Mouse (Mus musculus): Measurements from ENCODE around the gene Olfm1. TPM values are rescaled to one million over a fixed set of nuclear protein-coding genes. Genes with fewer than 3 reads are reported as not detected.

Olfm1 gene
- polyA plus RNA-seq, 2 experiments: 24.6 to 42.1 TPM

DNA sequence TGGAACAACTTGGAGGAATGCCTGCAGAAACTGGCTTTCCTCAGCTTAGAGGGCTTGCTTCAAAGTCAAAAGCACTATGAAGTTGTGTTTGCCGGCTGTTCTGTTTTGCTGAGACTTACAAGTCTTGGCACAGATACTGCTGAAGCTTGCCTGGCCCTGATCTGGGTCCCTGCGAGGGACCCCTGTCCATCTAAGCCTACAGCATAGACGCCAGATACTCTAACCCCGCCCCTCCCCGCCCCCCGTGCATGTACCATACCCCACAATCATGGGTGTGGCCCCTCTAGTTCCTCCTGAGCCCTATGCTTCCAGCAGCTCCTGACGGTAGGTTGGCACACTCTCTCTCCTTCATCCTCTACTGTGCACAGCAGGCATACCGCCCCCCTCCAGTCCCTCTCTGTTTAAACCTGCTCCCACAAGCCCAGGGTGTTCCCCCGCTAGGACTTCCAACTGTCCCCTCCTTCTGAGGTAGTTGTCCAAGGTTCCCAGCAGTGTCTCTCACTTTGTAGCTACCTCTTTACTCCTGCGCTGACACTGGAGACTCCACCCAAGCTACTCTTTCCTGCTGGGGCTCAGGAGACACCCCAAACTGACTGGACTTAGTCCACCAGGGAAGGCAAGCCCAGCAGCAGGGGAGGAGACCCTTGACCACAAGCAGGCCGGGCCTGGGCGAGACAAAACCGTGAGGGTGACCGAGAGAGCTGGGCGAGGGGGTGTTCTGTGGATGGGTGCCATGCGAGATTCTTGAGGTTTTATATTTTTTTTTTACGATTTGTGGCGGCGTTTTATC is 12.1 kb downstream of the Olfm1 start:
- Histone ChIP-seq H3K4me2 (replicated peaks; ENCODE audit: low read depth, low read length, severe bottlenecking) (peak overlapping the region; percentile 98), H3K4me1 (ENCODE audit: control insufficient read depth, insufficient read depth, low read length) (peaks cover 14% of the 10 kb centered on the region), H3K4me3 (replicated peaks; ENCODE audit: low read length) (peak overlapping the region; percentile 61), H3K36me3 (ENCODE audit: control insufficient read depth, insufficient read depth, low read length) (no peaks in the 10 kb centered on the region), H3K27me3 (ENCODE audit: control insufficient read depth, insufficient read depth, low read length) (no peaks in the 10 kb centered on the region), H3K9ac (ENCODE audit: low read depth, low read length, severe bottlenecking) (0 out of 2 replicates have a peak overlapping the region, but pooled peaks have one; percentile 76), H3K9me3 (ENCODE audit: control insufficient read depth, low read length) (no peaks in the 10 kb centered on the region), H3K27ac (replicated peaks; ENCODE audit: low read depth, low read length) (no peak overlapping the region)
- WGBS: 10% methylated on average over 19 of the region's 19 CpGs
- peak; percentile 1; the same call in 1 of the 2 replicates for ATAC-seq (ENCODE audit: low FRiP score, low read depth)
- no peak for DNase-seq (ENCODE audit: low spot score)
- no peak for TF ChIP-seq POLR2A (IDR thresholded peaks at IDR 0.05; ENCODE audit: borderline replicate concordance, extremely low read depth, insufficient read depth, insufficient read length)

DNA sequence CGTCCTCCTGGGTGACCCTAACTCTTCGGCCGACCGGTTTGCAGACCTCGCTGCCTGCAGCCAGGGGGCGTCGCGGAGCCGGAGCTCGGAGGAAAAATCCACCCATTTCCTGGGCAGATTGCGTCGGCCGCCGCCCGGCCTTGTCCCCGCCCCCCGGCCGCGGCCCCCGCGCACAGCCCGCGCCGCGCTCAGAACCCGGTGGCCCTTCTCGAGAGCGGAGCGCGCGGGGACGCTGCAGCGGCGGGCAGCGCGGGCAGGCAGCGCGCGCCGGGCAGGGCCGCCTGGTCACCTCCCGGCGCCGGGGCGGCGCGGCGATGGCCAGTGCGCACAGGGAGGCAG is 12.6 kb downstream of the Olfm1 start:
- DNase-seq (ENCODE audit: low spot score): peak; percentile 74
- Histone ChIP-seq H3K4me2 (replicated peaks; ENCODE audit: low read depth, low read length, severe bottlenecking) (peak overlapping the region; percentile 98), H3K4me1 (ENCODE audit: control insufficient read depth, insufficient read depth, low read length) (peaks cover 14% of the 10 kb centered on the region), H3K27ac (replicated peaks; ENCODE audit: low read depth, low read length) (no peak overlapping the region), H3K9ac (ENCODE audit: low read depth, low read length, severe bottlenecking) (peak overlapping the region; percentile 76), H3K9me3 (ENCODE audit: control insufficient read depth, low read length) (no peaks in the 10 kb centered on the region), H3K36me3 (ENCODE audit: control insufficient read depth, insufficient read depth, low read length) (no peaks in the 10 kb centered on the region), H3K27me3 (ENCODE audit: control insufficient read depth, insufficient read depth, low read length) (no peaks in the 10 kb centered on the region), H3K4me3 (replicated peaks; ENCODE audit: low read length) (peak overlapping the region; percentile 61)
- 2% methylated on average over 17 of the region's 49 CpGs for WGBS
- no peak for TF ChIP-seq POLR2A (IDR thresholded peaks at IDR 0.05; ENCODE audit: borderline replicate concordance, extremely low read depth, insufficient read depth, insufficient read length)
- peak; percentile 84 for ATAC-seq (ENCODE audit: low FRiP score, low read depth)

DNA sequence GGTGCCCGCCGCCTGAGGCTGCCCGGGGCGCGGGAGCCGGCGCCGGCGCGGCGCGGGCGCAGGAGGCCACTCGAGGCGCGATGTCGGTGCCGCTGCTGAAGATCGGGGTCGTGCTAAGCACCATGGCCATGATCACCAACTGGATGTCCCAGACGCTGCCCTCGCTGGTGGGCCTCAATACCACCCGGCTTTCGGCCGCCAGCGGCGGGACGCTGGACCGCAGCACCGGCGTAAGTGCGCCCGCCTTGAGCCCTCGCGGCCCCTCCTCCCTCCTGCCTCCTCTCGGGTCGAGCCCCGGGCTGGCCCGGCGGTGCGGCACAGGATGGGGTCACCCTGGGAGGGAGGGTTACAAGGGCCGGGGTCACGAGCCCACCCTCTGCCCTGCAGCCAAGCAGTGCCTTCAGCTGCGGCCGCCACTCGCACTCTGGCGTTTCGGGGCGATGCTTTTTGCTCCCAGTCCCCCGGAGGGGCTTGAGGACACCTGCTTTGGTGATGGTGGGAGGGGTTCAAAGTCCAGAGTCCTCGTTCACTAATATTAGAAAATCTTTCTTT is 13.2 kb downstream of the Olfm1 start:
- Histone ChIP-seq H3K4me1 (ENCODE audit: control insufficient read depth, insufficient read depth, low read length) (peaks cover 14% of the 10 kb centered on the region), H3K27me3 (ENCODE audit: control insufficient read depth, insufficient read depth, low read length) (no peaks in the 10 kb centered on the region), H3K36me3 (ENCODE audit: control insufficient read depth, insufficient read depth, low read length) (no peaks in the 10 kb centered on the region), H3K4me2 (replicated peaks; ENCODE audit: low read depth, low read length, severe bottlenecking) (peak overlapping the region; percentile 98), H3K9me3 (ENCODE audit: control insufficient read depth, low read length) (no peaks in the 10 kb centered on the region), H3K27ac (replicated peaks; ENCODE audit: low read depth, low read length) (no peak overlapping the region), H3K9ac (ENCODE audit: low read depth, low read length, severe bottlenecking) (peak overlapping the region; percentile 76), H3K4me3 (replicated peaks; ENCODE audit: low read length) (peak overlapping the region; percentile 61)
- whole genome bisulfite sequencing: 0% methylated on average over 19 of the region's 51 CpGs
- DNase-seq (ENCODE audit: low spot score) (no peak), ATAC-seq (ENCODE audit: low FRiP score, low read depth) (peak; percentile 20; the same call in 1 of the 2 replicates)
- no peak for TF ChIP-seq POLR2A (IDR thresholded peaks at IDR 0.05; ENCODE audit: borderline replicate concordance, extremely low read depth, insufficient read depth, insufficient read length)

DNA sequence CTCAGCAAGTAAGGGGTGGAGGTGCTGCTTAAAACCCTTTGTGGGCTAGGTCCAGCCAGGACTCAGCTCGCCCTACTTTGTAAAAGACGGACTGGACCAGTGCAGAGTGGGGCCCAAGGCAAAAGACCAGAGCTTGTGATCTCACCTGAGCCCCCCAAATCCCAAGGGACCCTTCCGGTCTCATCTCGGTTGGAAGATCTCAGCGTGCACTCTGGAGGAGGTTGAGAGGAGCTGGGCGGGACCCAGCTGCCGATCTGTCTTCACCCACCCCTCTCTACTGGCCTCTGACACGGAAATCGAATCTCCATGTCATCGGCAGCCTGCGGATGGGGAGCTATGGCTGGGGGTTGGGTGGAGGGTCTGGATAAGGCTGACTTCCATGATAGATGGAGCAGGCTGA is 13.7 kb downstream of the Olfm1 start:
- peak overlapping the region; percentile 76 for H3K9ac ChIP-seq (ENCODE audit: low read depth, low read length, severe bottlenecking)

DNA sequence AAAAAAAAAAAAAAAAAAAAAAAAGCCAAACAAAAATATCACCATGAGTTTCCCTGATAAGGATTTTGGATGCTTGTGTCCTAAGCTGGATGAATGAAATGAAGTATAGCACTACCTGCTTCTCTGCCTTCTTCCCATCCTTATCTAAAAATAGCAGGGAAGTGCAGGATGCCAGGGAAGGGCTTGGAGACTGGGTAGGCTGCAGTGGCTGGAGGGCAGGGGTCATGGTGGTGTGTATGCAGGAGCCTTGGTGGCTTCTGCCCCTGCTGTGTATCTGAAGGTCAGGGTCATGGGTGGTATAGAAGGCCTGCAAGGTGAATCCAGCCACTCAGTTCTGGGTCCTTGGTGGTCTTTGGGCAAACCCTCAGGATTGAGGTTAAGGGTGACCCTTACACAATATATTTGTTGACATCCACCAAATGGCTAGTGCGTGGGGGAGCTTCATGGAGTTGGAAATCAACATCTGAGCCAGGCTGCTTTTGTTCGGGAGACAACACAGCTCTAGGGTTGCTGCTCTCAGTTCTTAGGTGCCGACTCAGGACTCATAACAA is 14.5 kb downstream of the Olfm1 start:
- no peaks in the 10 kb centered on the region for H3K27me3 ChIP-seq (ENCODE audit: control insufficient read depth, insufficient read depth, low read length)
- no peak for DNase-seq (ENCODE audit: low spot score)
- H3K27ac ChIP-seq (replicated peaks; ENCODE audit: low read depth, low read length): no peak overlapping the region
- H3K9ac ChIP-seq (ENCODE audit: low read depth, low read length, severe bottlenecking): no peak overlapping the region
- no peak for TF ChIP-seq POLR2A (IDR thresholded peaks at IDR 0.05; ENCODE audit: borderline replicate concordance, extremely low read depth, insufficient read depth, insufficient read length)
- H3K36me3 ChIP-seq (ENCODE audit: control insufficient read depth, insufficient read depth, low read length): no peaks in the 10 kb centered on the region
- H3K9me3 ChIP-seq (ENCODE audit: control insufficient read depth, low read length): no peaks in the 10 kb centered on the region
- no peak overlapping the region for H3K4me2 ChIP-seq (replicated peaks; ENCODE audit: low read depth, low read length, severe bottlenecking)
- H3K4me1 ChIP-seq (ENCODE audit: control insufficient read depth, insufficient read depth, low read length): peaks cover 14% of the 10 kb centered on the region
- ATAC-seq (ENCODE audit: low FRiP score, low read depth): no peak
- no peak overlapping the region for H3K4me3 ChIP-seq (replicated peaks; ENCODE audit: low read length)
- 81% methylated on average over 3 of the region's 3 CpGs for WGBS

More for the DNA sequence above, 13.7 kb downstream of the Olfm1 start:
- H3K4me2 ChIP-seq (replicated peaks; ENCODE audit: low read depth, low read length, severe bottlenecking): peak overlapping the region; percentile 98
- no peaks in the 10 kb centered on the region for H3K36me3 ChIP-seq (ENCODE audit: control insufficient read depth, insufficient read depth, low read length)
- H3K27me3 ChIP-seq (ENCODE audit: control insufficient read depth, insufficient read depth, low read length): no peaks in the 10 kb centered on the region
- H3K4me1 ChIP-seq (ENCODE audit: control insufficient read depth, insufficient read depth, low read length): peaks cover 14% of the 10 kb centered on the region
- no peak for TF ChIP-seq POLR2A (IDR thresholded peaks at IDR 0.05; ENCODE audit: borderline replicate concordance, extremely low read depth, insufficient read depth, insufficient read length)
- 6% methylated on average over 11 of the region's 11 CpGs for WGBS
- H3K27ac ChIP-seq (replicated peaks; ENCODE audit: low read depth, low read length): no peak overlapping the region
- H3K9me3 ChIP-seq (ENCODE audit: control insufficient read depth, low read length): no peaks in the 10 kb centered on the region
- no peak for ATAC-seq (ENCODE audit: low FRiP score, low read depth)
- no peak for DNase-seq (ENCODE audit: low spot score)
- peak overlapping the region; percentile 61 for H3K4me3 ChIP-seq (replicated peaks; ENCODE audit: low read length)
